Mouse (Mus musculus) midbrain, embryonic 15.5 days (tissue): ENCODE data around the gene Aox4. TPM values are rescaled to one million over a fixed set of nuclear protein-coding genes. Genes with fewer than 3 reads are reported as not detected.

Experiments used
- ATAC-seq: fragments of 200-750 bp; cut with Nextera tagmentation; replicated peaks from 2 replicates; pipeline ENCODE4 v1.8.0; 2017; ENCODE audit warnings: moderate TSS enrichment
- H3K27ac ChIP-seq: fragments of 300-500 bp; sonication (generic); 2 replicates; pipeline ENCODE4 v1.5.1; 2015; ENCODE audit warnings: mild to moderate bottlenecking, inconsistent platforms
- H3K27me3 ChIP-seq: fragments of 300-500 bp; sonication (generic); replicated peaks from 2 replicates; pipeline ENCODE4 v1.6.1; 2015; ENCODE audit warnings: inconsistent platforms
- H3K36me3 ChIP-seq: fragments of 300-500 bp; sonication (generic); replicated peaks from 2 replicates; pipeline ENCODE4 v1.6.1; 2015; ENCODE audit warnings: inconsistent platforms
- H3K4me1 ChIP-seq: fragments of 300-500 bp; sonication (generic); 2 replicates; pipeline ENCODE4 v1.6.1; 2015; ENCODE audit warnings: inconsistent platforms
- H3K4me2 ChIP-seq: fragments of 300-500 bp; sonication (generic); 2 replicates; pipeline ENCODE4 v1.6.1; 2015; ENCODE audit warnings: inconsistent platforms, mild to moderate bottlenecking, moderate library complexity
- H3K4me3 ChIP-seq: fragments of 300-500 bp; sonication (generic); 2 replicates; pipeline ENCODE4 v1.5.1; 2015; ENCODE audit warnings: mild to moderate bottlenecking, inconsistent platforms
- H3K9ac ChIP-seq: fragments of 300-500 bp; sonication (generic); 2 replicates; pipeline ENCODE4 v1.6.1; 2015; ENCODE audit warnings: mild to moderate bottlenecking, inconsistent platforms
- H3K9me3 ChIP-seq: fragments of 300-500 bp; sonication (generic); 2 replicates; pipeline ENCODE4 v1.6.1; 2016; ENCODE audit warnings: inconsistent platforms
- WGBS: fragments of 180-500 bp; shearing (Covaris S2); methylation state at CpG from one replicate; pipeline ENCODE4 v1.1.7; 2015; ENCODE audit warnings: mixed read lengths; 5-methylcytosine and 5-hydroxymethylcytosine counted together
- polyA plus RNA-seq: library from polyadenylated mRNA; unstranded; fragments of >200 nt; fragmentation: Nextera tagmentation; extraction: Ambion mirVana; gene quantifications from 2 replicates; pipeline ENCODE4 v1.2.1, GENCODE M21; 2015

Gene Aox4
- polyA plus RNA-seq, 1 experiment from 2014 or later, result 0.34 TPM

DNA sequence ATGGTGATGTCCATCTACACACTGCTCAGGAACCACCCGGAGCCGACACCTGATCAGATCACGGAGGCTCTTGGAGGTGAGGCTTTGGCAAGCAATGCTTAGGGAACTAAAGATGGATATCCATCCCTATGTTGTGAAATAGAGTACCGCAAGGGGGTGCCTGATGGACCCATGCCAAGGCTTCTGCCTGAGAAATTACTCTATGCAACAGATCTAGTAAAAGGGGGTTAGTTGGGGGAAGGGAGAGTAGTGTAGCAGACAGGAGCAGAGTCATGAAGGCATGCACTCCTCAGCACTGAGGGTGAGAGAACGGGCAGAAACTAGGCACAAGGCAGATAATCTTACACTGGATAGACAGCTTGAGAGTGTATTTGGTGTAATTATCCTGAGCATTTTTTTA lies 11.7 kb downstream of the Aox4 start:
- H3K4me1 ChIP-seq, result no peaks in the 10 kb centered on the region
- ATAC-seq, result no peak
- WGBS, result 91% methylated on average over 5 of the region's 5 CpGs
- no peak overlapping the region for H3K4me3 ChIP-seq
- no peak overlapping the region for H3K27ac ChIP-seq
- no peaks in the 10 kb centered on the region for H3K9me3 ChIP-seq
- H3K4me2 ChIP-seq, result no peak overlapping the region
- H3K27me3 ChIP-seq, result no peaks in the 10 kb centered on the region
- no peaks in the 10 kb centered on the region for H3K36me3 ChIP-seq
- H3K9ac ChIP-seq, result no peak overlapping the region

GRCm38 (mm10) chr1:58228086-58228485 lies 17.9 kb downstream of the Aox4 start:
- no peak overlapping the region for H3K4me2 ChIP-seq
- no peaks in the 10 kb centered on the region for H3K36me3 ChIP-seq
- H3K9me3 ChIP-seq, result no peaks in the 10 kb centered on the region
- no peak overlapping the region for H3K4me3 ChIP-seq
- H3K27ac ChIP-seq, result no peak overlapping the region
- no peaks in the 10 kb centered on the region for H3K27me3 ChIP-seq
- H3K4me1 ChIP-seq, result no peaks in the 10 kb centered on the region
- 72% methylated on average over 6 of the region's 6 CpGs for WGBS
- no peak for ATAC-seq
- no peak overlapping the region for H3K9ac ChIP-seq

GRCm38 (mm10) chr1:58228916-58229315 lies 18.7 kb downstream of the Aox4 start:
- no peak for ATAC-seq
- H3K4me3 ChIP-seq, result no peak overlapping the region

DNA sequence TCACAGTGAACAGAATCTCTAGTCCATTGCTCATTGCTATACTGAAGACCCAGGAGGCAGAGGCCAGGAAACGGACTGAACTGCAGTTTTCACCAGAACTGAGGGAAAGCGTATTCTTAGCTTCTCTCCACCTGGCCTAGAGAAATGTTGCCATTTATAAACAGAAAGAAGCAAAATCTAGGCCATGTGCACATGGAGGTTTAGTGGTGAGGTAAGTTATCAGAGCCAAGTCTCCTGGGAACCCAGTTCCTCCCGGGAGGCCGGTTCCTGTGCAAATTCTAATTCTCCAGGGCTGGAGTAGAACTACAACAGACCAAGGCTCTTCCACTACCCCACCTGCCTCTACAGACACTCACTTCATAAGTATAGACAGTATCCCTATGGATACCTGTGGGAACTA lies 19.6 kb downstream of the Aox4 start:
- no peaks in the 10 kb centered on the region for H3K36me3 ChIP-seq
- H3K27me3 ChIP-seq, result no peaks in the 10 kb centered on the region
- no peak overlapping the region for H3K4me3 ChIP-seq
- H3K27ac ChIP-seq, result no peak overlapping the region
- H3K9ac ChIP-seq, result no peak overlapping the region
- H3K4me2 ChIP-seq, result no peak overlapping the region
- no peaks in the 10 kb centered on the region for H3K4me1 ChIP-seq
- 87% methylated on average over 4 of the region's 4 CpGs for WGBS
- ATAC-seq, result no peak
- no peaks in the 10 kb centered on the region for H3K9me3 ChIP-seq

More at GRCm38 (mm10) chr1:58228916-58229315, 18.7 kb downstream of the Aox4 start:
- Histone ChIP-seq H3K27ac (no peak overlapping the region), H3K4me2 (no peak overlapping the region), H3K9ac (no peak overlapping the region), H3K27me3 (no peaks in the 10 kb centered on the region), H3K4me1 (no peaks in the 10 kb centered on the region), H3K36me3 (no peaks in the 10 kb centered on the region), H3K9me3 (no peaks in the 10 kb centered on the region)

- Histone ChIP-seq H3K9me3 (no peaks in the 10 kb centered on the region), H3K27ac (no peak overlapping the region), H3K27me3 (no peaks in the 10 kb centered on the region), H3K9ac (no peak overlapping the region), H3K36me3 (no peaks in the 10 kb centered on the region), H3K4me2 (no peak overlapping the region), H3K4me1 (no peaks in the 10 kb centered on the region), H3K4me3 (no peak overlapping the region)
- no peak for ATAC-seq
- WGBS, result 56% methylated on average over 5 of the region's 5 CpGs
These were observed 20.3 kb downstream of the Aox4 start for GRCm38 (mm10) chr1:58230542-58230941.

DNA sequence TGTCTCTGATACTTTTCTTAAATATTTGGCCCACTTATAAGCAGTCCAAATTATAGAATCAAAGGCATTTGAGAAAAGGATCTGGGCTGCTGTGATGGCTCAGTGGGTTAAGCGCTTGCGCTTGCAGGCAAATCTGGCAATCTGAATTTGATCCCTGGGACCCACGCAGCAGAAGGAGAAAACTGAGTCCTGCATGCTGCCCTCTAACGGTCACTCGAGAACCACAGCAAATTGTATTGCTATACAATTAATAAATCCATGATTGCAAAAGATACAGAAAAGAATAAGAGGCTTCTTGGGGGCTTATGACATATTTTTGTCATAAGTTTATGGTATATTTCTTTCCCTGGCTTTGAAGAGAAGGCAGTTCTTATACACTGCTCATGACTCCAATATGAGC lies 25.2 kb downstream of the Aox4 start:
- no peak overlapping the region for H3K4me3 ChIP-seq
- no peaks in the 10 kb centered on the region for H3K4me1 ChIP-seq
- H3K9me3 ChIP-seq, result no peaks in the 10 kb centered on the region
- no peak overlapping the region for H3K9ac ChIP-seq
- no peaks in the 10 kb centered on the region for H3K27me3 ChIP-seq
- ATAC-seq, result no peak
- H3K4me2 ChIP-seq, result no peak overlapping the region
- no peaks in the 10 kb centered on the region for H3K36me3 ChIP-seq
- 44% methylated on average over 5 of the region's 5 CpGs for WGBS
- H3K27ac ChIP-seq, result no peak overlapping the region

GRCm38 (mm10) chr1:58237527-58238299 lies 27.5 kb downstream of the Aox4 start:
- H3K4me3 ChIP-seq, result no peak overlapping the region
- no peaks in the 10 kb centered on the region for H3K9me3 ChIP-seq
- H3K4me2 ChIP-seq, result no peak overlapping the region
- no peaks in the 10 kb centered on the region for H3K4me1 ChIP-seq
- H3K27me3 ChIP-seq, result no peaks in the 10 kb centered on the region
- 70% methylated on average over 4 of the region's 4 CpGs for WGBS
- H3K9ac ChIP-seq, result no peak overlapping the region
- no peak for ATAC-seq
- no peaks in the 10 kb centered on the region for H3K36me3 ChIP-seq
- H3K27ac ChIP-seq, result no peak overlapping the region

- Histone ChIP-seq H3K9me3 (no peaks in the 10 kb centered on the region), H3K27me3 (no peaks in the 10 kb centered on the region), H3K4me2 (no peak overlapping the region), H3K27ac (no peak overlapping the region), H3K4me1 (no peaks in the 10 kb centered on the region), H3K9ac (no peak overlapping the region), H3K4me3 (no peak overlapping the region), H3K36me3 (no peaks in the 10 kb centered on the region)
- no peak for ATAC-seq
- 90% methylated on average over 5 of the region's 5 CpGs for WGBS
These were observed 28.2 kb downstream of the Aox4 start for GRCm38 (mm10) chr1:58238440-58238839.

GRCm38 (mm10) chr1:58238961-58239360 lies 28.8 kb downstream of the Aox4 start:
- H3K4me3 ChIP-seq, result no peak overlapping the region
- no peaks in the 10 kb centered on the region for H3K36me3 ChIP-seq
- H3K9ac ChIP-seq, result no peak overlapping the region
- H3K27ac ChIP-seq, result no peak overlapping the region
- ATAC-seq, result no peak
- no peaks in the 10 kb centered on the region for H3K9me3 ChIP-seq
- H3K4me1 ChIP-seq, result no peaks in the 10 kb centered on the region
- 95% methylated on average over 9 of the region's 9 CpGs for WGBS
- H3K4me2 ChIP-seq, result no peak overlapping the region
- no peaks in the 10 kb centered on the region for H3K27me3 ChIP-seq

DNA sequence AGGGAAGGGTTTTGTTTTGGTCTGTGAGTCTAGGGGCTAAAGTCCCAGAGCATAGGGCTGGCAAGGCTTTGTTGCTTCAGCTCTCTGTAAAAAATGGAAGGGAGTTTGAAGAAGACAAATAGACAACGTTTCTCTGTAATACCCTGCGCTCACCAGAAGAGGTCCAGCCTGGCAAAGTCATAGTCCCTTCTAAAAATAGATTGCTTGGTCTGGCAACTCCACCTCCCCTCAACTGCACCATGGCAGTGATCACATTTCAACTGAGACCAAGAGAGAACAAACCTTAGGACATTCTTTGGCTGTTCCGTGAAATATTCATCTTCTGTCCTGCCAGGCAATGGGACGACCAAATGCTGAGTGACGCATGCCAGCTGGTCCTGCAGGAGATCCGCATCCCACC lies 30.1 kb downstream of the Aox4 start:
- ATAC-seq, result no peak
- Histone ChIP-seq H3K4me1 (no peaks in the 10 kb centered on the region), H3K4me2 (no peak overlapping the region), H3K9ac (no peak overlapping the region), H3K27me3 (no peaks in the 10 kb centered on the region), H3K4me3 (no peak overlapping the region), H3K27ac (no peak overlapping the region), H3K36me3 (no peaks in the 10 kb centered on the region), H3K9me3 (no peaks in the 10 kb centered on the region)
- 77% methylated on average over 6 of the region's 6 CpGs for WGBS

- H3K27me3 ChIP-seq, result no peaks in the 10 kb centered on the region
- no peak overlapping the region for H3K4me3 ChIP-seq
- WGBS, result 83% methylated on average over 3 of the region's 3 CpGs
- H3K27ac ChIP-seq, result no peak overlapping the region
- H3K9ac ChIP-seq, result no peak overlapping the region
- ATAC-seq, result no peak
- no peaks in the 10 kb centered on the region for H3K4me1 ChIP-seq
- no peak overlapping the region for H3K4me2 ChIP-seq
- no peaks in the 10 kb centered on the region for H3K9me3 ChIP-seq
- H3K36me3 ChIP-seq, result no peaks in the 10 kb centered on the region
These were observed 34.3 kb downstream of the Aox4 start for GRCm38 (mm10) chr1:58244487-58244886.

DNA sequence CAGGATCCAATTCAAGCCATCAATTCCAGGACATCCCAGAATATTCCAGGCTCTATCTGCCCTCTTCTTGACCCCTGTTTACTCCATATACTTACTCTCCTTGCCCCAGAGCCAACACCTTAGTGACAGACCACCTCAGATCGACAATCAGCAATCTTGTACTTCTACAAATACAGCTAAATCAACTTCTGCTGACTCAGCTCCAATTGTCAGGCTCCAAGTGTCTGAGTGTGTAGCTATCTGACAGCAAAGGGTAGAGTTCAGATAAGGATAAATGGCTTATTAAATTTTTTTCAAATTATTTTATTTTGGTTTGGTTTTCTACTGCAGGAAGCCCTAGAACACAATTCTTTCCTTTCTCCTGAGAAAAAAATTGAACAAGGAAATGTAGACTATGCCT lies 38.3 kb downstream of the Aox4 start:
- Histone ChIP-seq H3K4me2 (no peak overlapping the region), H3K36me3 (no peaks in the 10 kb centered on the region), H3K4me1 (no peaks in the 10 kb centered on the region), H3K4me3 (no peak overlapping the region), H3K27me3 (no peaks in the 10 kb centered on the region), H3K9me3 (no peaks in the 10 kb centered on the region), H3K27ac (no peak overlapping the region), H3K9ac (no peak overlapping the region)
- 71% methylated on average over 1 of the region's 1 CpGs for WGBS
- ATAC-seq, result no peak

DNA sequence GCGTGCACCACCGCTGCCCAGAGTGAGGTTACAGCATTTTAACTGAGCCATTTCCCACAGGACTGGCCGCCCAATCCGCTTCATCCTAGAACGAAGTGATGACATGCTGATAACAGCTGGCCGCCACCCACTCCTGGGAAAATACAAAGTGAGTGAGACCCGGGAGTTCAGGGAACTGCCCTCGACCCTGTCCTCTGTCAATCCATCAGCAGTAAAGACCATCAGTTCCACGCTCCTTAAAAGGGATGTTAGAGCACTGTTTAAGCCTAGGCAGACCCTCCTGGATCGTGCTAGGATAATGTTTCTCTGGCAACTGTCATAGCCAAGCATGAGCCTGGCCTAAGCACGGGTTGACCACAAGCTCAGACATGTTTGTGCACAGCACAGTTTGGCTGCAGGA lies 43.3 kb downstream of the Aox4 start:
- Histone ChIP-seq H3K9me3 (no peaks in the 10 kb centered on the region), H3K27me3 (no peaks in the 10 kb centered on the region), H3K36me3 (no peaks in the 10 kb centered on the region), H3K27ac (no peak overlapping the region), H3K9ac (no peak overlapping the region), H3K4me3 (no peak overlapping the region), H3K4me2 (no peak overlapping the region), H3K4me1 (no peaks in the 10 kb centered on the region)
- 85% methylated on average over 11 of the region's 11 CpGs for WGBS
- no peak for ATAC-seq
